Mouse (Mus musculus) midbrain, embryonic 15.5 days (tissue): ENCODE results near the gene Ctcf. TPM values are rescaled to one million over a fixed set of nuclear protein-coding genes. Genes with fewer than 3 reads are reported as not detected.

Experiments
- ATAC-seq: fragments of 200-750 bp; cut with Nextera tagmentation; replicated peaks from 2 replicates; pipeline ENCODE4 v1.8.0; 2017; ENCODE audit warnings: moderate TSS enrichment
- H3K27ac ChIP-seq: fragments of 300-500 bp; sonication (generic); 2 replicates; pipeline ENCODE4 v1.5.1; 2015; ENCODE audit warnings: mild to moderate bottlenecking, inconsistent platforms
- H3K27me3 ChIP-seq: fragments of 300-500 bp; sonication (generic); replicated peaks from 2 replicates; pipeline ENCODE4 v1.6.1; 2015; ENCODE audit warnings: inconsistent platforms
- H3K36me3 ChIP-seq: fragments of 300-500 bp; sonication (generic); replicated peaks from 2 replicates; pipeline ENCODE4 v1.6.1; 2015; ENCODE audit warnings: inconsistent platforms
- H3K4me1 ChIP-seq: fragments of 300-500 bp; sonication (generic); 2 replicates; pipeline ENCODE4 v1.6.1; 2015; ENCODE audit warnings: inconsistent platforms
- H3K4me2 ChIP-seq: fragments of 300-500 bp; sonication (generic); 2 replicates; pipeline ENCODE4 v1.6.1; 2015; ENCODE audit warnings: inconsistent platforms, mild to moderate bottlenecking, moderate library complexity
- H3K4me3 ChIP-seq: fragments of 300-500 bp; sonication (generic); 2 replicates; pipeline ENCODE4 v1.5.1; 2015; ENCODE audit warnings: mild to moderate bottlenecking, inconsistent platforms
- H3K9ac ChIP-seq: fragments of 300-500 bp; sonication (generic); 2 replicates; pipeline ENCODE4 v1.6.1; 2015; ENCODE audit warnings: mild to moderate bottlenecking, inconsistent platforms
- H3K9me3 ChIP-seq: fragments of 300-500 bp; sonication (generic); 2 replicates; pipeline ENCODE4 v1.6.1; 2016; ENCODE audit warnings: inconsistent platforms
- WGBS: fragments of 180-500 bp; shearing (Covaris S2); methylation state at CpG from one replicate; pipeline ENCODE4 v1.1.7; 2015; ENCODE audit warnings: mixed read lengths; 5-methylcytosine and 5-hydroxymethylcytosine counted together
- polyA plus RNA-seq: library from polyadenylated mRNA; unstranded; fragments of >200 nt; fragmentation: Nextera tagmentation; extraction: Ambion mirVana; gene quantifications from 2 replicates; pipeline ENCODE4 v1.2.1, GENCODE M21; 2015

The Ctcf gene
- polyA plus RNA-seq, 1 experiment from 2014 or later: 108 TPM

DNA sequence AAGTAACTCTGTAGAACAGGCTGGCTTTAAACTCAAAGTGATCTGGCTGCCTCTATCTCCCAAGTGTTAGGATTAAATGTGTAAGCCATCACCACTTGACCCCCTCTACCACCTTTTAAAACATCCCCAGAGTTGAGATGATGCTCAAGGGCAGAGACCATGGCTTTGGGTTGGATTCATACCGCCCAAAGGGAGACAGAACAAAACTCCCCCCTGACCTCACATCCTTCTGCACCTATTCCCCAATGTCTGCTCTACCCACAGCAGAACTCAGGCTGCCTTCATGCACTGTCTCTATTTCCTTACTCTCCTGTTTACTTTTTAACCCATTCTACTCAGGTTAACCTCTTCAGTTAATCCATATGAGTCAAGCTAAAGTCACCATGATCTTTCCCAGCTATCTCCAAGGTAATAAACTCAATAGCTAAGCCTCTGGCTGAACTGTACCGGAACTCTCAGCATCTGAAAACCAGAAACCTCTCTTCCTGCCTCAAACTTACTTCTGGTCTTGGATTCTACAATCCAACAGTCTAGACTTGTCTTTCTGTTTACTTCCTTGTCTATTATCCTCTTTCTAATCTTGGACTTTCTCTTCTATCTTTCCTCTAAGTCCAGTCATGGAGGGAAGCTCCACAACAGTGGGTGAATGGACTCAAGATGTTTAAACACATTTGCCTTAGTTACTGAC lies 1.5 kb upstream of the Ctcf start:
- no peak overlapping the region for H3K9ac ChIP-seq

GRCm38 (mm10) chr8:105635481-105635880 lies 887 bp upstream of the Ctcf start:
- H3K27me3 ChIP-seq: no peaks in the 10 kb centered on the region
- no peaks in the 10 kb centered on the region for H3K9me3 ChIP-seq
- peak overlapping the region; percentile 88 for H3K4me2 ChIP-seq
- peak overlapping the region; percentile 98 for H3K9ac ChIP-seq
- 1% methylated on average over 11 of the region's 11 CpGs for WGBS
- peak overlapping the region; percentile 85 for H3K4me3 ChIP-seq
- no peaks in the 10 kb centered on the region for H3K36me3 ChIP-seq
- no peak overlapping the region for H3K27ac ChIP-seq
- peaks cover 34% of the 10 kb centered on the region for H3K4me1 ChIP-seq
- ATAC-seq: no peak

More for the DNA sequence above, 1.5 kb upstream of the Ctcf start:
- Histone ChIP-seq H3K4me3 (0 out of 2 replicates have a peak overlapping the region, but pooled peaks have one; percentile 85), H3K27me3 (no peaks in the 10 kb centered on the region), H3K9me3 (no peaks in the 10 kb centered on the region), H3K4me1 (peaks cover 31% of the 10 kb centered on the region), H3K4me2 (peak overlapping the region; percentile 88), H3K27ac (no peak overlapping the region), H3K36me3 (no peaks in the 10 kb centered on the region)
- ATAC-seq: no peak
- 87% methylated on average over 2 of the region's 2 CpGs for WGBS

- Histone ChIP-seq H3K4me2 (peak within 1 kb of the TSS; percentile 88), H3K4me1 (peaks cover 34% of the 10 kb centered on the region), H3K36me3 (no peaks in the 10 kb centered on the region), H3K27me3 (no peaks in the 10 kb centered on the region), H3K27ac (peak within 1 kb of the TSS; percentile 100), H3K9ac (peak within 1 kb of the TSS; percentile 98), H3K4me3 (peak within 1 kb of the TSS; percentile 85), H3K9me3 (no peaks in the 10 kb centered on the region)
- WGBS: under 1% methylated on average over 55 of the region's 63 CpGs
- peak; percentile 68 for ATAC-seq
These were observed 669 bp downstream of the Ctcf start, which contains the start of gene Agrp for GRCm38 (mm10) chr8:105636963-105637510. Gene Agrp (minus strand): TSS chr8:105637393.

GRCm38 (mm10) chr8:105637601-105638041 lies 1.3 kb downstream of the Ctcf start:
- peak overlapping the region; percentile 100 for H3K27ac ChIP-seq
- peak overlapping the region; percentile 88 for H3K4me2 ChIP-seq
- WGBS: under 1% methylated on average over 11 of the region's 11 CpGs

DNA sequence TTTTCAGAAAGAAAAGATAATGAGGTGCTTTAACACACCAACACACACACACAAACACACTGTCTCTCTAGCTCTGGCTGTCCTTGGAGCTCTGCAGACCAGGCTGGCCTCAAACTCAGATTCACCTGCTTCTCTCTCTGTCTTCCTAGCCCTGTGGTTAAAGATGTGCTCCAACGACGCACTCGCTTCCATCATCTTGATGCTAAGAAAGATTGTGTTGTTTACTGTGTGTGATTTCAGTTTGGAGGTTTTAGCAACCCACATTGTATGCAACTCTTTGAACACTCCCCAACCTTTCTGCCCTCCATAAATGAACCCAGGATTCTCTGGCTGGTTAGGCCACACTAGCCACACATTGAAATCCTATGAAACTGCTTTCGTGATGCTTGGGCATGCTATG lies 2.1 kb downstream of the Ctcf start:
- Histone ChIP-seq H3K4me1 (peaks cover 34% of the 10 kb centered on the region), H3K4me3 (peak overlapping the region; percentile 85), H3K4me2 (peak overlapping the region; percentile 88), H3K27me3 (no peaks in the 10 kb centered on the region), H3K36me3 (peaks cover 2% of the 10 kb centered on the region; the same call in 1 of the 2 replicates), H3K9me3 (no peaks in the 10 kb centered on the region), H3K27ac (no peak overlapping the region), H3K9ac (no peak overlapping the region)
- 86% methylated on average over 4 of the region's 4 CpGs for WGBS
- ATAC-seq: no peak

More at GRCm38 (mm10) chr8:105637601-105638041, 1.3 kb downstream of the Ctcf start:
- no peak for ATAC-seq
- H3K4me3 ChIP-seq: peak overlapping the region; percentile 85
- H3K27me3 ChIP-seq: no peaks in the 10 kb centered on the region
- H3K4me1 ChIP-seq: peaks cover 34% of the 10 kb centered on the region
- H3K36me3 ChIP-seq: no peaks in the 10 kb centered on the region
- peak overlapping the region; percentile 98 for H3K9ac ChIP-seq
- H3K9me3 ChIP-seq: no peaks in the 10 kb centered on the region

DNA sequence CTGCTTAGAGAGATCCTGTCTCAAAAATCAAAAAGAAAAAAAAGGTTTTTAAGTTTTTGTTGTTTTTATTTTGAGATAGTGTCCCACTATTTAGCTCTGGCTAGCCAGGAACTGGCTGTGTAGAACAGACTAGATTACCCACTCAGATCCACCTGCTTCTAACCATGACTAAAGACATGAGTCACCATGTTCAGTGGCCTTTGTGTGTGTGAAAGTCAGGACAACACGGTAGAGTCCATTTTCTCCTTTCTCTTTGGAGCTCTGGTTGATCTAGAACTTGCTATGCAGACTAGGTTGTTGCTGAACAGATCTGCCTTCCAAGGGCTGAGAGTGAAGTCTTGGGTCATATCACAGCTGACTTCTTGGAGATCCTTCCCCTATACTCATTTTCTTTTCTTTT lies 3.5 kb downstream of the Ctcf start:
- Histone ChIP-seq H3K27ac (no peak overlapping the region), H3K9me3 (no peaks in the 10 kb centered on the region), H3K4me2 (no peak overlapping the region), H3K4me3 (no peak overlapping the region), H3K4me1 (peaks cover 36% of the 10 kb centered on the region), H3K36me3 (peaks cover 8% of the 10 kb centered on the region; the same call in 1 of the 2 replicates), H3K9ac (no peak overlapping the region), H3K27me3 (no peaks in the 10 kb centered on the region)
- 81% methylated on average over 1 of the region's 1 CpGs for WGBS
- ATAC-seq: no peak

GRCm38 (mm10) chr8:105640511-105640910 lies 4.1 kb downstream of the Ctcf start:
- H3K9me3 ChIP-seq: no peaks in the 10 kb centered on the region
- no peaks in the 10 kb centered on the region for H3K27me3 ChIP-seq
- H3K4me2 ChIP-seq: no peak overlapping the region
- H3K4me1 ChIP-seq: peaks cover 29% of the 10 kb centered on the region
- no peak for ATAC-seq
- H3K4me3 ChIP-seq: no peak overlapping the region
- H3K27ac ChIP-seq: no peak overlapping the region
- H3K36me3 ChIP-seq: peaks cover 12% of the 10 kb centered on the region; the same call in 1 of the 2 replicates
- 90% methylated on average over 2 of the region's 2 CpGs for WGBS
- no peak overlapping the region for H3K9ac ChIP-seq

DNA sequence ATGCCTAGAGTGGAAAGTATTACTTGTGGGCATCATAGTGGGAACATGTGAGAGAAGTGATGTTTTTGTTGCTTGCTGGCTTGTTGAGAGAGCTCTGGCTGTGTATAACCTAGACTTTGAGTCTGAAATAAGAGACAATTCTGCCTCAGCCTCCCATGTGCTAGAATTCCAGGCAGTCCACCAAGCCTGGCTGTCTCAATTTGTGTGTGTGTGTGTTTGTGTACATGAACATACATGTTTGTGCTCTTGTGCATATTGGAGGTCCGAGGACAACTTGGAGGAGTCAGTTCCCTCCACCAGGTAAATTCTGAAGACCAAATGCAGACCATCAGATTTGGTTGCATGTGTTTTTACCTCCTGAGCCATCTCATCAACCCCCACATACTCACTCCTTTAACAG lies 8.8 kb downstream of the Ctcf start:
- 100% methylated on average over 1 of the region's 1 CpGs for WGBS
- Histone ChIP-seq H3K27ac (no peak overlapping the region), H3K27me3 (no peaks in the 10 kb centered on the region), H3K4me1 (peaks cover 2% of the 10 kb centered on the region), H3K36me3 (peaks cover 20% of the 10 kb centered on the region; the same call in 1 of the 2 replicates), H3K4me2 (no peak overlapping the region), H3K9me3 (no peaks in the 10 kb centered on the region), H3K4me3 (no peak overlapping the region), H3K9ac (no peak overlapping the region)
- ATAC-seq: no peak

DNA sequence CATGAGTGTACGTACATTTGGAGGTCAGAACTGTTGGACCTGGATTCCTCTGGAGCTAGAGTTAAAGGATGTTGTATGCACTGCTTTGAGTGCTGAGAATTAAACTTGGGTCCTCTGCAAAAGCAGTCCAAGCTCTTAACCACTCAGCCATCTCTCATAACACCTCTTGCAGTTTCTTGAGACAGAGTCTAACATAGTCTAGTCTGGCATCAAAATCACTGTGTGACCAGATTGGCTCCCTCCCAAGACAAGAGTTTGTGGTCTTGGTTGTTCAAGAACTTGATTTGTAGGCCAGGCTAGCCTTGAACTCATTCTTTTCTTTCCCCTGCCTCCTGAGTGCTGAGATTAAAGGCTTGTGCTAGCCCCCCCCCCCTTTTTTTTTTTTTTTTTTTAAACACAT lies 12.6 kb downstream of the Ctcf start:
- 95% methylated on average over 1 of the region's 1 CpGs for WGBS
- H3K27me3 ChIP-seq: no peaks in the 10 kb centered on the region
- no peak overlapping the region for H3K9ac ChIP-seq
- H3K4me1 ChIP-seq: no peaks in the 10 kb centered on the region
- H3K27ac ChIP-seq: no peak overlapping the region
- peaks cover 14% of the 10 kb centered on the region; the same call in 1 of the 2 replicates for H3K36me3 ChIP-seq
- H3K4me2 ChIP-seq: no peak overlapping the region
- no peak overlapping the region for H3K4me3 ChIP-seq
- H3K9me3 ChIP-seq: no peaks in the 10 kb centered on the region
- no peak for ATAC-seq

GRCm38 (mm10) chr8:105657641-105658040 lies 21.3 kb downstream of the Ctcf start:
- no peak overlapping the region for H3K4me2 ChIP-seq
- no peaks in the 10 kb centered on the region for H3K27me3 ChIP-seq
- no peaks in the 10 kb centered on the region for H3K9me3 ChIP-seq
- H3K4me3 ChIP-seq: no peak overlapping the region
- no peaks in the 10 kb centered on the region for H3K36me3 ChIP-seq
- ATAC-seq: no peak
- H3K9ac ChIP-seq: no peak overlapping the region
- no peak overlapping the region for H3K27ac ChIP-seq
- no peaks in the 10 kb centered on the region for H3K4me1 ChIP-seq

- Histone ChIP-seq H3K9ac (no peak overlapping the region), H3K4me2 (no peak overlapping the region), H3K4me3 (no peak overlapping the region), H3K27me3 (no peaks in the 10 kb centered on the region), H3K4me1 (no peaks in the 10 kb centered on the region), H3K27ac (no peak overlapping the region), H3K36me3 (peaks cover 14% of the 10 kb centered on the region; the same call in 1 of the 2 replicates), H3K9me3 (no peaks in the 10 kb centered on the region)
- ATAC-seq: no peak
- WGBS: 82% methylated on average over 3 of the region's 3 CpGs
These were observed 24.8 kb downstream of the Ctcf start for GRCm38 (mm10) chr8:105661167-105661566.

DNA sequence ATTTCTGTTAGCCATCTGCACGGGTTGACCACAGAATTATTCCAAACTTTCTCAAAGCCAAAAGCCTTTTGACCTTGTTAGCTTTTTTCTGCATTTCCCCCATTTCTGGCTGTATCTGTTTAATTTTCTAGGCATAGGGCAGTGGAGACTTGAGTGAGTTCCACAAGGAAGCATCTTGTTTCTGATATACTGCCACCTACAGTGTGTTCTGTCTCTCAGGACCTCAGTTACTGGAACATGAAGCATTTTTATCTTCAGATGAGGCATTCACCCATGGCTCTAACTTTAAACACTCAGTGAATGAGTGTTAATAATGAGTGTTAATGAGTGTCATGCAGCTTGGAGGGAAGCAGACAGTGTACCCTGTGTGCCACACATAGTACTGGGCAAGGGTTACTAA lies 41.5 kb downstream of the Ctcf start:
- no peak for ATAC-seq
- Histone ChIP-seq H3K4me3 (no peak overlapping the region), H3K4me1 (no peaks in the 10 kb centered on the region), H3K27ac (no peak overlapping the region), H3K9ac (no peak overlapping the region), H3K36me3 (peaks cover 71% of the 10 kb centered on the region), H3K9me3 (no peaks in the 10 kb centered on the region), H3K4me2 (no peak overlapping the region), H3K27me3 (no peaks in the 10 kb centered on the region)
- 95% methylated on average over 1 of the region's 1 CpGs for WGBS
